Mouse (Mus musculus) bone marrow, adult 2 months (tissue): ENCODE results near the gene Ttll8. TPM values are rescaled to one million over a fixed set of nuclear protein-coding genes. Genes with fewer than 3 reads are reported as not detected.

ENCODE experiments used
- H3K27ac ChIP-seq: fragments of 200-500 bp; 2 replicates; pipeline ENCODE4 v1.5.1; 2012; ENCODE audit warnings: low read depth, mild to moderate bottlenecking, control low read depth, inconsistent platforms, low read length; ENCODE audit not compliant: control insufficient read depth, poor library complexity, insufficient read depth
- H3K4me1 ChIP-seq: fragments of 200-500 bp; 2 replicates; pipeline ENCODE4 v1.6.1; 2011; ENCODE audit warnings: low read length; ENCODE audit not compliant: control insufficient read depth, insufficient read depth
- H3K4me3 ChIP-seq: fragments of 200-500 bp; replicated peaks from 2 replicates; pipeline ENCODE3; 2011; ENCODE audit warnings: mild to moderate bottlenecking, low read depth, low read length, control low read depth; ENCODE audit not compliant: control insufficient read depth
- CTCF ChIP-seq: fragments of 200-500 bp; IDR thresholded peaks from 2 replicates; pipeline ENCODE4 v1.5.1; 2011; ENCODE audit warnings: low read length, control low read depth; ENCODE audit not compliant: control insufficient read depth, insufficient read depth
- POLR2A ChIP-seq: fragments of 200-500 bp; IDR thresholded peaks from 2 replicates; pipeline ENCODE4 v1.6.1; 2011; ENCODE audit warnings: low read depth, mild to moderate bottlenecking, control low read depth, low read length, borderline replicate concordance; ENCODE audit not compliant: control insufficient read depth
- WGBS: fragments of 180-500 bp; shearing (Covaris S2); methylation state at CpG from one replicate; pipeline ENCODE4 v1.1.7; 2018; 5-methylcytosine and 5-hydroxymethylcytosine counted together
- polyA plus RNA-seq: library from polyadenylated mRNA; stranded (reverse); fragments of >200 nt; gene quantifications from 2 replicates; pipeline ENCODE4 v1.2.4, GENCODE M21; 2011; ENCODE audit warnings: low replicate concordance; ENCODE audit not compliant: missing spikeins, insufficient read depth, insufficient read length

Ttll8 gene
- polyA plus RNA-seq, 1 experiment: not detected

DNA sequence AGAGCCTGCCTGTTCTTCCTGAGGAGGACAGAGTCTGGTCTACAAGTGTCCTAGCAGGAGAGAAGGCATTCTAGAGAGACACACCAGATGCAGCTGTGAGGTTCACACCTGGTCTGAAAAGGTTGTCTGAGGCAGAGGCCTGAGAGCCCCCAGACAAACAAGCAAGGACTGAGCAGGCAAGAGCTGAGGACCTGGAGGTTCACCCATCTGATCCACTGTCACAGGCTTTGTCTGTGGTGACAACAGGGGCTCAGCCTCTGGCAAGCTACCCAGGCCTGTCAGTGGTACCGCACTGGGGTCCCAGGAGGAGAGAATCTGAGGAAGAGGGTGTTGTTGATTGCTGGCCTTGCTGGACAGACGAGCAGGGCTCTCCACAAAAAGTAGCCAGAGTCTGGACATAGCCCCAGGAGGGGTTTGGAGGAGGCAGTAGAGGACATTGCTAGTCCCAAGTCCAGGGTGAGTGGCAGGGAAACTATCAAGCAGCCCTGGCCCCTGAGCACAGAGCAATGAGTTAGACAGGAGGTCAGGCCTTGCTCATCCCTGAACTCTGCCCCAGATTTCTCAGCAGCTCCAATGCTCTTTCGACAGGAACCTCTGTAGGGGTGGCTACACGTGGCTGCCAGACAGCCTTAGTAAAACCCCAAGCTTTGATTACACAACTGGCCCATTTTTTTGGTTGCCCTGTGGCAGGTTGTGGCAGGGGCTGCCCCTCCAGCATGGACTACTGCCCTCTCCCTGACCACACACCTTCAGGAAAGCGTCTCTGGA lies 83.6 kb downstream of the Ttll8 start:
- Histone ChIP-seq H3K27ac (no peak overlapping the region), H3K4me3 (no peak overlapping the region), H3K4me1 (no peaks in the 10 kb centered on the region)
- WGBS: 54% methylated on average over 5 of the region's 5 CpGs
- TF ChIP-seq CTCF (no peak), POLR2A (no peak)

DNA sequence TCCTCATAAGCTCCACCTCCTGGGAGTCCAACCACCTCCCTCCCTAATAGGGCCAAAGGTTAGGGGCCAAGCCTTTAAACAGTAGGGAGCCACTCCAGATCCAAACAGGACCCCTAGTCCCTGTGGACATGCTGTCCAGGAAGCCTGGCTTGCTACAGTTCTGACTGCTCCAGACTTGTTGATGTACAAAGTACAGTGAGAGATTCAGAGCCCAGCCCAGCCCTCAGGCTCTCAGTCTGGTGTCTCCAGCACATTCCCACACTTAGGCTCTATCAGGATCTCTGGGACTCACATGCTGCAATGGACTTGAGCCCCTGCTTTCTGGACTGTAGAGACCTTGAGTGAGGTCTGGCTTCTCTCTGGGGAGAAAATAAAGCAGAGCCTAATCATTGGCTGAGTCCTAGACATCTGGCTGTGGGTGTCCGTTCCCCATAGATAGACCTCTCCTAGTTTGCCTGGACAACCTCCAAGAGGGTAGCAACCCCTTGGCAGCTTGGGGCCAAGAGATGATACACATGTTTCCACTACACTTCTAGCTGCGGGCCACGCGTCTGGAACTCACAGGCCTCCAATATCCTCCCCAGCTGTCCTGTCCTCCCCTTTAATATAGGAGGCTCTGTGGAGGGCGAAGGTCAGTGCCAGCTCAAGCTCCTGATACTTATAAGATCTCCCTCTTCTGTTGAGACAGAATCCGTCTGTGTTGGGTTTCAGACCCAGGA lies 86.0 kb downstream of the Ttll8 start:
- H3K27ac ChIP-seq: no peak overlapping the region
- H3K4me3 ChIP-seq: no peak overlapping the region
- TF ChIP-seq POLR2A: no peak
- TF ChIP-seq CTCF: no peak
- WGBS: 87% methylated on average over 6 of the region's 6 CpGs
- peaks cover 1% of the 10 kb centered on the region; the same call in 1 of the 2 replicates for H3K4me1 ChIP-seq

DNA sequence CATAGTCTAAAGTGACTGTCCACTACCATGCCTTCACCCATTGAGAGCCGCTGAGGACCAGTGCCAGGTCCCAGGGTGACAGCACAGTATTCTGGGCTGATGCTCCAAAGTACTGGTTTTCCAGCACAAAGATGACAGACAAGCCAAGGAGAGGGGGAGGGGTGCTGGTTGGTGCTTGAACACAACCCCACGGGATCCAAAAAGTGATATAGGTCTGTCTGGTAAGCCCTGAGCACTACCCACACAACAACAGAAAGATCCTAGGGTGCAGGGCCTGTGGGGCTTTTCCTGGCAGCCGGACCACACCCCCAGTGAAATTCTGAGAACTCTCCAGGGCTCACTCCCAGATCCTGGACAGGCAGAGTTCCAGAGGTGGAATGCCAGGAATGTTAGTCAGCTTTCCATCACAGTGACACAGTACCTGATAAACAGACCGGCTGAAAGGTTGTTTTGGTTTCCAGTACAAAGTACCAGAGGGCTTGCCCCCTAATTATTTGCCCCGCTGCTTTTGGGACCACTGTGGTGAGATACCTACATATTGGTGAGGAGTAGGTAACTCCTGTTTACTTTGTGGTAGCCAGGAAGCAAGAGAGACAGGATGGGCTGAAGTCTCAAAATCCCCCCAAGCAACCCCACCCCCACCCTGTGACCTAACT lies 86.7 kb downstream of the Ttll8 start:
- H3K27ac ChIP-seq: no peak overlapping the region
- peaks cover 1% of the 10 kb centered on the region; the same call in 1 of the 2 replicates for H3K4me1 ChIP-seq
- H3K4me3 ChIP-seq: no peak overlapping the region
- TF ChIP-seq CTCF (no peak), POLR2A (no peak)
- 64% methylated on average over 5 of the region's 5 CpGs for WGBS

DNA sequence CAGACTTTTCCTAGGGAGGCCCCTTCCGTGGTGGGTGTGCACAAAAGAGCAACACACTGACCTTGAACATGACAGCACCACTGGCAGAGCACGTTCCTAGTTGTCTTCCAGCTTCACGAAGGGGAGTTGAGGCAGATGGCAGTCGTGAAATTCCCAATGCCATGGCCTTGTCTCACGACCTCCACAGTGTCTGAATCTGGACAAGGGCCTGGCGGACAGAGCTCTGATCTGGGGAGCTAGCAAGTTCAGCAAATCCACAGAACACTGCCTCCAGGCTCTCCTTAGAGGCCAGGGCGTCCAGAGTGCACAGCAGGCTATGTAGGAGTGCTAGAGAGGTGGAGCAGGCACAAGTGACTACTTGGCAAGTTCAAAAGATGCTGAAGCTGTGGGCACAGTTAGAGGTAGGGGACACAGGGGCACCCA lies 87.3 kb downstream of the Ttll8 start:
- WGBS: 85% methylated on average over 7 of the region's 7 CpGs
- Histone ChIP-seq H3K4me1 (peaks cover 1% of the 10 kb centered on the region; the same call in 1 of the 2 replicates), H3K27ac (no peak overlapping the region), H3K4me3 (no peak overlapping the region)
- TF ChIP-seq POLR2A (no peak), CTCF (no peak)

DNA sequence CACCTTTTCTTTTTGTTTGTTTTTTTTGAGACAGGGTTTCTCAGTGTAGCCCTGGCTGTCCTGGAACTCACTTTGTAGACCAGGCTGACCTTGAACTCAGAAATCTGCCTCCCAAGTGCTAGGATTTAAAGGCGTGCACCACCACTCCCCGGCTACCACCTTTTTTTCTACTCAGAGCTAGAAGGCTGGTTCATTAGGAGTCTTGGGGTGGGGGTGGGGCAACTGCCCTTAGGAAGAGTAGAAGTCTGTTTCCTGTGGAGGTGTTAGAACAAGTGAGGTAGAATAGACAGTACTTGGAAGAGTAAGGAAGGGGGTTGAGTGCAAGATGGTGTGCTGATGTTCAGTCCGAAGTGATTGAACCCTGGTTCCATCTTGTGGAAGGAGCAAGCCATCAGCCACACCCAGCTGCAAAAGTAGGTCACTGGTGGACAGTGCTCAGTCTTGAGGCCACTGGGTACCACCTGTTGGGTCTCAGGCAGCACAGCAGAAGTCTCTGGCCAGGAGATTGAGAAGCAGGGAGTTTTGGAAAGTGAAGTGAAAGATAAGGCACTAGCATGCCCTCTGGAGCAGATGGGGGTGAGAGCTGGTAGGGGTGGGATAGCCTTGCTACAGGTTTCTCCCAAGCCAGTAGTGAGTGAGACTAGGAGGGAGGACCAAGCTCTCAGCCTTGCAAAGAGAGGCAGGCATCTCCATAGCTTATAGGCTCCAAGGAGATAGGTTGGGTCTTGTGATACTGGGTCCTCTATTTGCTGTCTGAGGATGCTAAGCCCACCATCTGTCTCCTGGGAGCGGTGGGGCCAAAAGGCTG lies 88.1 kb downstream of the Ttll8 start:
- Histone ChIP-seq H3K27ac (no peak overlapping the region), H3K4me1 (peaks cover 3% of the 10 kb centered on the region; the same call in 1 of the 2 replicates), H3K4me3 (no peak overlapping the region)
- TF ChIP-seq CTCF: no peak
- no peak for TF ChIP-seq POLR2A
- 82% methylated on average over 4 of the region's 4 CpGs for WGBS

DNA sequence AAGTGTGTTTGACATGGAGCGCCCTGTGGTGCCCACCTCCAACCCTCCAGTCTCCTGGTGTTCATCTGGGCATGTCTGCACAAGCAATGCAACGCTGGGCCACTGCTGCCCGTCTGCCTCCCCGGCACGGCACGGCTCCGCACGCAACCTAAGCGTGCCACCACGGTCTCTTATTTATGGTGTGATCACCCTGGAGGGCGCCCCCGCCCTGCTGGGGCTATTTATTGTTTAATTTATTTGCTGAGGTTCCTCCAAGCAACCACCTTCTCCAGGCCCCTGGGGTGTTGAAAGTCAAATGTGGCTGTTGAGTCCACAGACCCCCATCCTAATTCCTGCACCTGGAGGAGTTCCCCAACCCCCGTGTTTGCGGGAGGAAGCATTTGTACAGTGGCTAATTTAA lies 89.2 kb downstream of the Ttll8 start:
- Histone ChIP-seq H3K27ac (no peak overlapping the region), H3K4me1 (peaks cover 3% of the 10 kb centered on the region; the same call in 1 of the 2 replicates), H3K4me3 (no peak overlapping the region)
- 85% methylated on average over 14 of the region's 14 CpGs for WGBS
- TF ChIP-seq POLR2A: no peak
- no peak for TF ChIP-seq CTCF

DNA sequence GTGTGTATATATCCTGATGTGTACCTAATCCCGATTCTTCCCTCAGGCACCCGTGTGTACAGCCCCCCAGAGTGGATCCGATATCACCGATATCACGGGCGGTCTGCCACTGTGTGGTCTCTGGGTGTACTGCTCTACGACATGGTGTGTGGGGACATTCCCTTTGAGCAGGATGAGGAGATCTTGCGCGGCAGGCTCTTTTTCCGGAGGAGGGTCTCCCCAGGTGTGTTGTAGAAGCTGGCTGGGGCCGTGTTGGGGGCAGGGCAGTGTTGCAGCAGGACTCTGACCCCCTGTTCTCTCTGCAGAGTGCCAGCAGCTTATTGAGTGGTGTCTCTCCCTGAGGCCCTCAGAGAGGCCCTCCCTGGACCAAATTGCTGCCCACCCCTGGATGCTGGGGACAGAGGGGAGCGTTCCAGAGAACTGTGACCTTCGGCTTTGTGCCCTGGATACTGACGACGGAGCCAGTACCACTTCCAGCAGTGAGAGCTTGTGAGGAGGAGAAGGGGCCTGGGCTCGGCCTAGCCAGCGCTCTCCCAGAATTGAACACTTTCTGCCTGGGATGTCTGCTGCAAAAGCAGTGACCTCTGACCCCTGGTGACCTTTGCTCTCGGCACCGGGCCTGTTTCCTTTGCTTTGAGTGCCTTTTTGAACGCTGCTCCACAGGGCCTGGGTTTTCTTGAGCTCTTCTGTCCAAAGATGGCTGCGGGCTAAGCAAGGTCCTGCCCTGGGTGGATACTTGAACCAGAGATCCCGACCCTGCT lies 89.8 kb downstream of the Ttll8 start:
- Histone ChIP-seq H3K4me1 (peaks cover 3% of the 10 kb centered on the region; the same call in 1 of the 2 replicates), H3K4me3 (no peak overlapping the region), H3K27ac (no peak overlapping the region)
- 79% methylated on average over 22 of the region's 22 CpGs for WGBS
- no peak for TF ChIP-seq POLR2A
- no peak for TF ChIP-seq CTCF
